Mouse (Mus musculus) embryonic facial prominence, embryonic 11.5 days (tissue): Measurements from ENCODE around the gene Saa4. TPM values are rescaled to one million over a fixed set of nuclear protein-coding genes. Genes with fewer than 3 reads are reported as not detected.
"Not testable (repeated sequence)": the region's sequence is repeated elsewhere in the genome, so short reads cannot be mapped to it uniquely, and the experiment has no call there.

Source experiments
- ATAC-seq: fragments of 200-750 bp; cut with Nextera tagmentation; replicated peaks from 2 replicates; pipeline ENCODE4 v1.8.0; 2017; ENCODE audit warnings: low read depth; ENCODE audit not compliant: insufficient number of reproducible peaks, low FRiP score, low TSS enrichment
- DNase-seq: peaks from one replicate; pipeline ENCODE4 v3.0.0-alpha.2; 2015; ENCODE audit warnings: low spot score
- H3K27ac ChIP-seq: fragments of 300-500 bp; sonication (generic); replicated peaks from 2 replicates; pipeline ENCODE4 v1.5.1; 2014; ENCODE audit warnings: mild to moderate bottlenecking, low read depth, low read length, control low read depth
- H3K27me3 ChIP-seq: fragments of 300-500 bp; sonication (generic); 2 replicates; pipeline ENCODE4 v1.6.1; 2014; ENCODE audit warnings: mild to moderate bottlenecking, low read length, moderate library complexity, mixed read lengths; ENCODE audit not compliant: control insufficient read depth, insufficient read depth
- H3K36me3 ChIP-seq: fragments of 300-500 bp; sonication (generic); replicated peaks from 2 replicates; pipeline ENCODE4 v1.6.1; 2014; ENCODE audit warnings: low read depth, mild to moderate bottlenecking, low read length, moderate library complexity, mixed read lengths; ENCODE audit not compliant: control insufficient read depth, insufficient read depth
- H3K4me1 ChIP-seq: fragments of 300-500 bp; sonication (generic); 2 replicates; pipeline ENCODE4 v1.6.1; 2014; ENCODE audit warnings: low read length, mixed read lengths; ENCODE audit not compliant: control insufficient read depth, insufficient read depth
- H3K4me2 ChIP-seq: fragments of 300-500 bp; sonication (generic); 2 replicates; pipeline ENCODE4 v1.6.1; 2014; ENCODE audit warnings: low read depth, mild to moderate bottlenecking, control low read depth, low read length, moderate library complexity
- H3K4me3 ChIP-seq: fragments of 300-500 bp; sonication (generic); 2 replicates; pipeline ENCODE4 v1.5.1; 2014; ENCODE audit warnings: low read depth, low read length, control low read depth
- H3K9ac ChIP-seq: fragments of 300-500 bp; sonication (generic); replicated peaks from 2 replicates; pipeline ENCODE4 v1.6.1; 2014; ENCODE audit warnings: mild to moderate bottlenecking, control low read depth, low read length
- H3K9me3 ChIP-seq: fragments of 300-500 bp; sonication (generic); replicated peaks from 2 replicates; pipeline ENCODE4 v1.6.1; 2016; ENCODE audit warnings: mild to moderate bottlenecking, low read length, inconsistent platforms, mixed read lengths; ENCODE audit not compliant: control insufficient read depth
- WGBS: fragments of 180-500 bp; shearing (Covaris S2); extraction: QIAGEN DNeasy Blood & Tissue Kit; methylation state at CpG from one replicate; pipeline ENCODE4 v1.1.7; 2014; 5-methylcytosine and 5-hydroxymethylcytosine counted together
- polyA plus RNA-seq: library from polyadenylated mRNA; unstranded; fragments of >200 nt; fragmentation: Nextera tagmentation; extraction: Ambion mirVana; gene quantifications from 2 replicates; pipeline ENCODE4 v1.2.1, GENCODE M21; 2014

Saa4 gene
- polyA plus RNA-seq, 1 experiment from 2014 or later: not detected

DNA sequence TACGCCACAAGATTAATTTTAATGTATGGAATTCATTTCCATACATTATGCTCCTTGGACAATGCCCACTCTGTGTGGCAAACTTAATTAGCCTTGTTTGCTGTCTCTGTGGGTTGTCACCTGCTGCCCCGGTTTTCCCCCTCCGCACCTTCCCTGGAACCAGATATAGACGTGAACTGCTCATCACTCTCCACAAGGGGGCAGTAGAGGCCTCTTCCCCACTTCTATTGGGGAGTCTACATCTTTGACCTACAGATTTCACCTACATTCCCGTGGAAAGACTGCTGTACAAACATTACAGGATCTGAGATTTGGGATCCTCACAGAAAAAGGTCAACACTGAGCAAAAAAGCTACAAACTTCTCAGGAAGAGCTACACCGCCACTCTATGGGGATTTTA, 17.9 kb downstream of the Saa4 start:
- H3K9me3 ChIP-seq: no peaks in the 10 kb centered on the region
- ATAC-seq (no peak), DNase-seq (peak; percentile 75)
- H3K4me1 ChIP-seq: no peaks in the 10 kb centered on the region
- no peak overlapping the region for H3K9ac ChIP-seq
- no peaks in the 10 kb centered on the region for H3K36me3 ChIP-seq
- H3K4me3 ChIP-seq: no peak overlapping the region
- WGBS: 32% methylated on average over 6 of the region's 6 CpGs
- H3K27ac ChIP-seq: no peak overlapping the region
- no peak overlapping the region for H3K4me2 ChIP-seq
- no peaks in the 10 kb centered on the region for H3K27me3 ChIP-seq

DNA sequence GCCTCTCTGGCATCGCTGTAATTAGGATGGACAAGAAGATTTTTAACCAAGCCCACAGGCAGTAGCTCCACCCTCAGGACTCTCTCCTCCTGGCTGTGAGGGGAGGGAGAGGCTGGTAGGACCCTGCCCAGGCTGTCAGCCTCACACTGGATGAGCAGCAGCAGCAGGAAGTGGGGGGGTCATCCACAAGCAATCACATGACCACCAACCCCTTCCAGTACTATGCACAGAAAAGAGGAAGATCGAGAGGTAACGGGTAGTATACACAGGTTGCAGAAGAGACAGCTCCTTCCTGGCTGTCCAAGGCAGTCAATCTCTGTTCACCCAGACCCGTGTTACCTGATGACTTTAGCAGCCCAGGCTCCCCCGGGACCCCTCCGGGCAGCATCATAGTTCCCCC, 20.2 kb downstream of the Saa4 start:
- 67% methylated on average over 6 of the region's 6 CpGs for WGBS

GRCm38 (mm10) chr7:46710390-46710844, 22.0 kb downstream of the Saa4 start, which contains the start of gene Saal1:
Gene Saal1, minus strand, starts transcription at chr7:46710680.
- Histone ChIP-seq H3K36me3 (peaks cover 6% of the 10 kb centered on the region), H3K27ac (peak within 1 kb of the TSS; percentile 76), H3K9me3 (no peaks in the 10 kb centered on the region), H3K4me2 (peak within 1 kb of the TSS; percentile 40), H3K27me3 (no peaks in the 10 kb centered on the region), H3K4me1 (no peaks in the 10 kb centered on the region), H3K9ac (peak within 1 kb of the TSS; percentile 97), H3K4me3 (peak within 1 kb of the TSS; percentile 89)
- DNase-seq (peak; percentile 97), ATAC-seq (peak; percentile 97)
- under 1% methylated on average over 38 of the region's 38 CpGs for whole genome bisulfite sequencing

More for the DNA sequence above, 20.2 kb downstream of the Saa4 start:
- DNase-seq: no peak
- Histone ChIP-seq H3K27ac (no peak overlapping the region), H3K9ac (no peak overlapping the region), H3K27me3 (no peaks in the 10 kb centered on the region), H3K4me3 (no peak overlapping the region), H3K36me3 (no peaks in the 10 kb centered on the region), H3K9me3 (no peaks in the 10 kb centered on the region), H3K4me2 (no peak overlapping the region), H3K4me1 (no peaks in the 10 kb centered on the region)
- no peak for ATAC-seq

DNA sequence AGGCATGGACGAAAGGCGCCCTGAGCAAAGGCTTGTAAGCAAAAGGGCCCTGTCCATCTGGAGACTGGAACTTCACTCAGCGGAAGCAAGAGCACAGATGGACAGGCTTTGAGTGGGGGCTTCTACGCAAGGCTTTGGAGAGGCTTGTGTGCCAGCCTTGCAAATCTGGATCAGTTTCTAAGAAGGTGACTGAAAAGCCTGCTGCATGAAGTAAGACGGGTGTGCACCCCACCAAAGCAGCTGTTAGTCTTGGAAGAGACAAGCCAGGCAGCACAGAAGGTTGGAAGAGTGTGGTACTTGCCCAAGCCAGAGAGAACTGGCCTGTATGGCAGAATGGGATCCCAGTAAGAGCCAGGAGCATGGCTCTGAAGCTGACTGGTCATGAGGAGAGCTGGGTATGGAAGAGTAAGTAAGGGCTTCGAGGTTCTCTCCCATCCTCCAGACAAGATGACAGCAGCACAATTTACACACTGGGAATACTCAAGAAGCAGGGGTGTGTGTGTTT, 31.8 kb downstream of the Saa4 start:
- Histone ChIP-seq H3K9me3 (no peaks in the 10 kb centered on the region), H3K4me2 (no peak overlapping the region), H3K4me1 (no peaks in the 10 kb centered on the region), H3K27ac (no peak overlapping the region), H3K36me3 (peaks cover 13% of the 10 kb centered on the region), H3K9ac (no peak overlapping the region), H3K27me3 (no peaks in the 10 kb centered on the region), H3K4me3 (no peak overlapping the region)
- no peak for DNase-seq
- ATAC-seq: no peak
- WGBS: 93% methylated on average over 6 of the region's 6 CpGs

DNA sequence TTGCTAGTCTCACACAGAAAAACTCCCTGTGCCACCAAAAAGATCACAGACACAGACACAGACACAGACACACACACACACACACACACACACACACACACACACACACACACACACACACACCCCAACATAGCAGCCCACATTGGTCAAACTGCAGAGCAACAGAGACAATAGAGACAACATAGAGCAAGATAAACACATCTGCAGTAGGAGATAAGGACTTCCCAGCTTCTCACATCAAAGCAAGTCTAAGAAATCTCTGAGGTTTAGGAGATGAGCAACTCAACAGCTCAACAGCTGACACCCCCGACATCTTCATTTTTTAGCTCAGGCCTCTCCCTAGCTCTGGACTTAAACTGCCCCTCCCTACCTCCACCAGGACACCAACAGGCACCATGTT, 35.6 kb downstream of the Saa4 start:
- 83% methylated on average over 1 of the region's 1 CpGs for WGBS
- no peak overlapping the region for H3K27ac ChIP-seq

GRCm38 (mm10) chr7:46686827-46687226, 45.6 kb downstream of the Saa4 start:
- Histone ChIP-seq H3K4me3 (no peak overlapping the region), H3K9ac (no peak overlapping the region), H3K4me2 (no peak overlapping the region), H3K4me1 (no peaks in the 10 kb centered on the region), H3K36me3 (peaks cover 6% of the 10 kb centered on the region), H3K27me3 (no peaks in the 10 kb centered on the region), H3K9me3 (no peaks in the 10 kb centered on the region), H3K27ac (no peak overlapping the region)
- DNase-seq: no peak
- 88% methylated on average over 5 of the region's 5 CpGs for WGBS
- ATAC-seq: no peak

More for the DNA sequence above, 35.6 kb downstream of the Saa4 start:
- no peaks in the 10 kb centered on the region for H3K27me3 ChIP-seq
- DNase-seq: no peak
- H3K9ac ChIP-seq: no peak overlapping the region
- no peaks in the 10 kb centered on the region for H3K9me3 ChIP-seq
- no peak for ATAC-seq
- no peak overlapping the region for H3K4me2 ChIP-seq
- H3K36me3 ChIP-seq: peaks cover 18% of the 10 kb centered on the region
- no peaks in the 10 kb centered on the region for H3K4me1 ChIP-seq
- H3K4me3 ChIP-seq: no peak overlapping the region

GRCm38 (mm10) chr7:46680732-46681131, 51.7 kb downstream of the Saa4 start:
- no peaks in the 10 kb centered on the region for H3K36me3 ChIP-seq
- DNase-seq (no peak), ATAC-seq (no peak)
- no peaks in the 10 kb centered on the region for H3K9me3 ChIP-seq
- H3K27ac ChIP-seq: no peak overlapping the region
- no peaks in the 10 kb centered on the region for H3K4me1 ChIP-seq
- H3K27me3 ChIP-seq: no peaks in the 10 kb centered on the region
- H3K4me2 ChIP-seq: no peak overlapping the region
- no peak overlapping the region for H3K4me3 ChIP-seq
- no peak overlapping the region for H3K9ac ChIP-seq

DNA sequence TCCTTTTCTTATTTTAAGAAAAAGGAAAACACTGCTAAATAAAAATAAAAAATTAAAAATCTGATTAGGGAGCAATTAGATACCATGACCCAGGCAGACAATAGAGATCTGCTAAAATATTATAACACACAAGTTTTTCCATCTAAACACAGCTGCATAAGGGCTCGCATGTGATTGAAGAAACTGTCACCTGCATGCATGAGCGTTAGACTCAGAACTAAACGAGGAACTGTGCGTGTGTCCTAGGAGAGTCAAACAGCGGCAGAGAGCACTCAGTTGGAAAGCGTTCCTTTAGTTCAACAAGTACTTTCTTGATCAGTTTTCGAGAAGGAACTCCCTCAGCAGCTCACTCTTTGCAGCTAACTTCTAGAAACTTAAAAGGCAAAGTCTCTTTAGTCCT, 53.4 kb downstream of the Saa4 start:
- not testable (repeated sequence) for H3K9ac ChIP-seq, H3K4me1 ChIP-seq, H3K4me3 ChIP-seq, H3K27ac ChIP-seq, ATAC-seq, H3K9me3 ChIP-seq, H3K4me2 ChIP-seq, H3K36me3 ChIP-seq, H3K27me3 ChIP-seq, DNase-seq
- 86% methylated on average over 7 of the region's 7 CpGs for WGBS
